Mouse (Mus musculus) urinary bladder, postnatal 36 days (tissue): ENCODE data around the gene Itga6.
A peak's percentile ranks its signal among the peaks of the same experiment; 100 is the strongest.

Source experiments
- DNase-seq, 2 experiments: peaks; one replicate each; pipeline ENCODE4 v3.0.0; 2022; ENCODE audit warnings: low spot score in 2 of 2, mixed read lengths in 1 of 2

Itga6 gene

GRCm38 (mm10) chr2:71801691-71802090, 56.3 kb downstream of the Itga6 start:
- DNase-seq = peak in 1 of 2 experiments; percentile 43

- no peak for DNase-seq
These were observed 56.7 kb downstream of the Itga6 start for GRCm38 (mm10) chr2:71802131-71802530.

DNA sequence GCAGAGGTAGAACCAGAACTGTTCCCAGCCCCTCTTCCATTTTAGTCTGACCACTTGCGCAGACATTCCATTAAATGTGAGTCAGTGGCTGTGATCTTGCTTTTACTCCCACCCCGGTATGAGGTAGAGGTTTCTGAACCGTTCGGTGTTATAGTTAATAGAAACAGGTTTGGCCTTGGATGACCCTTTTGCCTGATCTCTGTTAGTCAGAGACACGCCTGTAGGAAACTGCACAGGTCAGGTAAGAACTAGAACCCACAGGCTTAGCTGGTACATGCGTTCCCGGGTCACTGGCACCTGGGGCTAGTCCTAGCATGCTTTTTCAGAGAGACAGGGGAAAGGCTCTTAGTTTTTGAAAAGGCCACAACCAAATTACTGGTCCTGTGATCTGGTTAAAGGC, 59.7 kb downstream of the Itga6 start:
- peak; percentile 54 to 63 for DNase-seq

- DNase-seq = peak in 1 of 2 experiments; percentile 44
These were observed 60.5 kb downstream of the Itga6 start for GRCm38 (mm10) chr2:71805611-71806567.

DNA sequence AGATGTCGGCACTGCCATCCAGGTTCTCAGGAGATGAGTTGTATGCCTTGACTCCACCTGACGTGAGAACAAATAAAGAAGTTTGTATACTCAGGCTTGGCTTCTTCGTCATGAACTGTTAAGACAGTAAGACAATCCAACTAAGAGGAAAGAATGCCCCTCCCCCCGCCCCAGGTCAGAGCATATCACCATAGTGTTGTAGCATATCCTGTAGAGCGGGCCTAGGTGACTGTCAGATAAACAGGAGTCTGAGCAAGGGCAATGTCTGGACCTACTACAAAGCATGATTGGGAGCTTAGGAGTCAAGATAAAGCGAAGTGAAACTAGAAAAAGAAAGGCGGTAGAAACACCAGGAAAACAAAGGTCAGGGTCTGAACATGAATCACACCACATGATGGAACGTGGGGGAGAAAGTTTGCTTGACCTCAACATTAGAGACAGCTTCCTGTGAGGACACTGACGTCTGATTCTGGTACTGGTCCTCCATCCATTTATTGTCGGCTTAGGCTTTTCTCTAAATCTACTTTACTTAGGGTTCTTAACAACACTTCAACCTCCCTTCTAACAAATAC, 64.0 kb downstream of the Itga6 start:
- no peak for DNase-seq

DNA sequence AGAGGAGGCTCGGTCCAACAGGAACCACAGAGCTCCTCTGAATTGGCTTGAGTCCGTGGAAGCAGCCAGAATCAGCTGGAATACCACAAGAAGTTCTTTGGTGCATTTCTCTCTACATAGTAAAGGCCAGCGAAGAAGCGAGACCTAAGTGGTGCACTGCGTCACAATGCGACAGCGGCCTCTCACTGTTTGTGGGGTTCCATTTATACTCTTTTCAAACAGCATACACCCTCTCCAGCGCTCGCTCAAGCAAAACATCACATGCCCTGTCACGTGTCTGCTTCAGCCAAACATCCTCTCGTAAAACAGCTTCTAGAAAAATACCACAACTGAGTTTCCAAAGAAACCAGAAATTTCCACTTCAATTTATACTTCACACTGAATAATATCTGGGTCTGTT, 64.6 kb downstream of the Itga6 start:
- DNase-seq = no peak

GRCm38 (mm10) chr2:71810906-71811305, 65.5 kb downstream of the Itga6 start:
- DNase-seq = no peak

- peak; percentile 75 to 80 for DNase-seq
These were observed 67.0 kb downstream of the Itga6 start for GRCm38 (mm10) chr2:71812221-71813021.

GRCm38 (mm10) chr2:71813022-71813358, 67.6 kb downstream of the Itga6 start:
- DNase-seq = no peak

- no peak for DNase-seq
These were observed 68.0 kb downstream of the Itga6 start for GRCm38 (mm10) chr2:71813371-71813770.

DNA sequence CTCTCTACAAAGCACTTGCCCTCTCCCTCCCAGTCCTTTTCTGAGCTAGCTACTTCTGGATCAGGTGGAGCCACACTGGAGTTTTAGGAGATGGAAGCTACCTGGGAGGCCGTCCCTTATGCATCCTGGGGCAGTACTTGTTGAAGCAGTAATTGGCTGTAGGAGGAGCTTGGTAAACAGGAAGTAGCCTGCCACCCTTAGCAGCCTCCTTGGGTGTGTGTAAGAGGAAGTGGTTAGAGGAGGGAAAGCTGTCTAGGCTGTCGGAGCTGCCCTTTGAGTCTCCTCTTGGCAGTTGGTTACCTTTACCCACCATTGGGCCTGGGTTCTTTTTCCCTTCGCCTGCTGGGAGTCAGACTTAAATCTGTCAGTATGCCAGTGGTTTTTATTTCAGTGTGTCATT, 68.6 kb downstream of the Itga6 start:
- peak in 1 of 2 experiments; percentile 47 for DNase-seq

DNA sequence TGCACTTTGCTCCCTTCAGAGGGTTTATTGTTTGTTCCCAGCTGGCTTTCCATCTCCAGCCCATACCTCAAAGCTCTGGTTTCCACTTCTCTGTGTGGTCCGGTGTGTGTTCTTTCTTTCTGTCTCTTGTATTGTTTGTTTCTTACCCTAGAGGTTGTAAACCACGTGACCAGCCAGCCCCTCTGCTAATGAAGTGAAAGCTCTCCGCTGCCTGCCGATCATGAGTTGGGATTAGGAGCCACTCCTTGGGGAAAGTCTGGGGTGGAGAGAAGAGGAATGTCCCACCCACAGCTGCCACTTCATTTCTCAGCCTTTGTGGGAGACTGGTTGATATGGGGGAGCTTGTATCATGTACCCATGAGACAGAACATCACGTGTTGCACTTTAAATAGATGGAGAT, 69.9 kb downstream of the Itga6 start:
- no peak for DNase-seq

- DNase-seq = no peak
These were observed 71.1 kb downstream of the Itga6 start for GRCm38 (mm10) chr2:71816391-71817041.

GRCm38 (mm10) chr2:71824146-71824545, 78.7 kb downstream of the Itga6 start:
- DNase-seq = no peak

GRCm38 (mm10) chr2:71827711-71828110, 82.3 kb downstream of the Itga6 start:
- no peak for DNase-seq

DNA sequence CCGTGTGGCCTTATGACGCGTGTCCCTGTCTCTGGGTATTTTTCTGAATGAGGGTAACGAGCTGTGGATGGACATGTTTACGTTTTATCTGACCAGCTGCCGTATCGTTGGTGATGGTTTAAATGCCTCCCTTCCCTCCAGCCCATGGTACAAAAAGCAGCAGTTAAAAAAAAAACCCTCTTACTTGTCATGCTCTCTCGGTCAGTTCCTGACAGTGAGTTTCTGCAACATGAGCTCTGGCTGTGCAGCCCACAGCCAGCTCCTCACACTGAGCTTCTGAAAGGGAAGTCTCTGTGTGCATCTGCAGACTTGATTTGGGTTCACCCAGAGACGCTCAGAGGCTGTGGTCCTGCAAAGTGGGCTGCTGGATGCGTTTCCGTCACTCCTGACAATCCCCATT, 83.5 kb downstream of the Itga6 start:
- no peak for DNase-seq

GRCm38 (mm10) chr2:71833626-71834025, 88.2 kb downstream of the Itga6 start:
- no peak for DNase-seq

DNA sequence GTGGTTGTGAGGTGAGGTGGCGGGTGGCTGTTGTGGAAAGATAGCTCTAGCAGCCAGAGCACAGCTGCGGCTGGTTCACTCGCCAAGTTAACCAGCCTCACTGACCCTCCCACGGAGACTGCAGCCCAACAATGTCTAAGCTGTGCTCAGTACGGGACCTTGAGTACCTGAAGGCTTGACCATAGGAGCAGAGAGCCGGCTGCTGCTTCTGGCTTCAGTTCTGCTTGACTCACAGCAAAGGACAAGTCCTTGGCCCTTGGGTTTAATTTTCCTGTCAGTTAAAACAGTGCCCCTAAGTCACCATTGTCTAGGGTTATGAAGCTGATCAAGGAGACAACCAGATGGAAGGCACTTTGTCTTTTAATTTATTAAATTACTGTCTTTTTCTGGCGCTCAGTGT, 89.0 kb downstream of the Itga6 start:
- no peak for DNase-seq

- no peak for DNase-seq
These were observed 90.1 kb downstream of the Itga6 start for GRCm38 (mm10) chr2:71835556-71835955.

GRCm38 (mm10) chr2:71836232-71836631, 90.8 kb downstream of the Itga6 start:
- no peak for DNase-seq

GRCm38 (mm10) chr2:71837261-71837660, 91.8 kb downstream of the Itga6 start:
- DNase-seq = no peak

- peak; percentile 41 to 42 for DNase-seq
These were observed 92.4 kb downstream of the Itga6 start for GRCm38 (mm10) chr2:71837791-71838190.
